Mouse (Mus musculus): ENCODE measurements at regions not wholly inside any gene's neighbourhood (a gene's known extent, or its start where the extent isn't known, plus 50 kb on each side); places are given as distances from the start of the nearest gene placed in this dataset.

DNA sequence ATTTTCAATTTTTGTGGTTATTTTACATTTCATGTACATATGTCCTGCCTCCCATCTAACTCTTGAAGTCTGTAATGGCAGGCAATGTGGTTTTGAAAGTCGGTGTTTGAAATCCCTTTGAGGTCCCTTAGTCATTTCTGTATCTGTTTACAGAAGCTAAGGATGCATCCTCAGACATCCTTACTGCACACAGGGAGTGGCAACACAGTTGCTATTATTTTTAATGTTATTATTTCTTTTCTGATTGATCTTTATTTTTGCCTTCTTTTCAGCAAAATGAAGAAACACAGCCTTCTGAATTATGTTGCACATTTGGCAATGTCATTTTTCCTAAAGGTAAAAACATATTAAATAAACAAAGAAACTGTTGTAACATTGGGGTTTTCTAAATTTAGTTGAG is 867.2 kb upstream of the Epha7 start:
- no peak for TF ChIP-seq CTCF (IDR thresholded peaks at IDR 0.05; ENCODE audit: control insufficient read depth, insufficient read depth, insufficient replicate concordance, low read depth, low read length)
- no peak for TF ChIP-seq POLR2A (IDR thresholded peaks at IDR 0.05; ENCODE audit: control insufficient read depth, low read depth, low read length)

Data from testis, adult 2 months (tissue).